Mouse (Mus musculus): ENCODE data around the gene Mybl2. TPM values are rescaled to one million over a fixed set of nuclear protein-coding genes. Genes with fewer than 3 reads are reported as not detected.

Gene Mybl2
- total and polyA plus RNA-seq, 3 experiments = 60.8 to 145 TPM; not detected in 1

GRCm38 (mm10) chr2:163073023-163073757 lies 18.7 kb downstream of the Mybl2 start:
- no peak overlapping the region for H3K4me3 ChIP-seq (ENCODE audit: control insufficient read depth in 1 of 2, insufficient read depth in 1 of 2, low read depth in 2 of 2, low read length in 2 of 2)
- no peak overlapping the region for H3K9ac ChIP-seq (ENCODE audit: control insufficient read depth, low read depth, low read length, poor library complexity, severe bottlenecking)
- peaks cover 0 to 9% of the 10 kb centered on the region in 2 experiments; a peak in 2 of 4 replicates for H3K36me3 ChIP-seq (ENCODE audit: control insufficient read depth in 1 of 2, insufficient read depth in 2 of 2, low read length in 2 of 2)
- H3K27ac ChIP-seq (ENCODE audit: control insufficient read depth, low read depth, low read length) = no peak overlapping the region
- H3K9me3 ChIP-seq (replicated peaks; ENCODE audit: insufficient read depth, low read length) = no peaks in the 10 kb centered on the region
- H3K27me3 ChIP-seq (ENCODE audit: control insufficient read depth in 1 of 2, insufficient read depth in 2 of 2, low read length in 2 of 2) = no peaks in the 10 kb centered on the region
- H3K4me1 ChIP-seq (ENCODE audit: control insufficient read depth in 1 of 2, insufficient read depth in 2 of 2, low read length in 2 of 2) = no peaks in the 10 kb centered on the region
- no peak for DNase-seq (ENCODE audit: low read depth, low spot score)
- no peaks in the 10 kb centered on the region for H3K79me2 ChIP-seq (ENCODE audit: control insufficient read depth, insufficient read depth, low read length, poor library complexity)
- TF ChIP-seq TBP (IDR thresholded peaks at IDR 0.05; ENCODE audit: low read depth, low read length) (no peak), RCOR1 (IDR thresholded peaks at IDR 0.05; ENCODE audit: low read depth, low read length) (no peak), RAD21 (IDR thresholded peaks at IDR 0.05; ENCODE audit: low read depth, low read length) (no peak), CHD2 (IDR thresholded peaks at IDR 0.05; ENCODE audit: low read length) (no peak), EP300 (IDR thresholded peaks at IDR 0.05; ENCODE audit: low read depth in 1 of 2, low read length in 2 of 2) (no peak), ZMIZ1 (IDR thresholded peaks at IDR 0.05; ENCODE audit: low read depth, low read length) (no peak), TAL1 (IDR thresholded peaks at IDR 0.05; ENCODE audit: low read length) (no peak), CHD1 (IDR thresholded peaks at IDR 0.05; ENCODE audit: low read depth, low read length) (no peak), CTCF (IDR thresholded peaks at IDR 0.05 in 2 of 3, conservative IDR thresholded peaks at IDR 0.05 in 1 of 3; ENCODE audit: control insufficient read depth in 1 of 3, insufficient read depth in 1 of 3, low read depth in 2 of 3, low read length in 3 of 3, poor library complexity in 1 of 3, severe bottlenecking in 1 of 3) (no peak), SIN3A (IDR thresholded peaks at IDR 0.05; ENCODE audit: low read length) (no peak), BHLHE40 (IDR thresholded peaks at IDR 0.05; ENCODE audit: borderline replicate concordance, low read depth, low read length) (no peak), ETS1 (IDR thresholded peaks at IDR 0.05; ENCODE audit: low read depth, low read length) (no peak), SMC3 (IDR thresholded peaks at IDR 0.05; ENCODE audit: low read depth, low read length) (no peak), NELFE (IDR thresholded peaks at IDR 0.05; ENCODE audit: low read depth, low read length) (no peak), ZC3H11A (IDR thresholded peaks at IDR 0.05; ENCODE audit: low read depth, low read length) (no peak), MAX (IDR thresholded peaks at IDR 0.05; ENCODE audit: low read length) (no peak), HCFC1 (IDR thresholded peaks at IDR 0.05; ENCODE audit: low read depth, low read length) (no peak), KAT2A (conservative IDR thresholded peaks at IDR 0.05; ENCODE audit: low read depth, low read length) (no peak)

GRCm38 (mm10) chr2:163074006-163074405 lies 19.5 kb downstream of the Mybl2 start:
- Histone ChIP-seq H3K36me3 (ENCODE audit: control insufficient read depth in 1 of 2, insufficient read depth in 2 of 2, low read length in 2 of 2) (peaks cover 0 to 4% of the 10 kb centered on the region in 2 experiments; a peak in 2 of 4 replicates), H3K9ac (ENCODE audit: control insufficient read depth, low read depth, low read length, poor library complexity, severe bottlenecking) (no peak overlapping the region), H3K79me2 (ENCODE audit: control insufficient read depth, insufficient read depth, low read length, poor library complexity) (no peaks in the 10 kb centered on the region)

More at GRCm38 (mm10) chr2:163074006-163074405, 19.5 kb downstream of the Mybl2 start:
- DNase-seq (ENCODE audit: low read depth, low spot score) = no peak
- H3K27me3 ChIP-seq (ENCODE audit: control insufficient read depth in 1 of 2, insufficient read depth in 2 of 2, low read length in 2 of 2) = no peaks in the 10 kb centered on the region
- no peaks in the 10 kb centered on the region for H3K4me1 ChIP-seq (ENCODE audit: control insufficient read depth in 1 of 2, insufficient read depth in 2 of 2, low read length in 2 of 2)
- H3K4me3 ChIP-seq (ENCODE audit: control insufficient read depth in 1 of 2, insufficient read depth in 1 of 2, low read depth in 2 of 2, low read length in 2 of 2) = no peak overlapping the region
- no peak overlapping the region for H3K27ac ChIP-seq (ENCODE audit: control insufficient read depth, low read depth, low read length)
- no peak for TF ChIP-seq MXI1 (IDR thresholded peaks at IDR 0.05; ENCODE audit: low read depth, low read length)
- no peak for TF ChIP-seq MYC (IDR thresholded peaks at IDR 0.05; ENCODE audit: low read depth, low read length)
- no peak for TF ChIP-seq TAL1 (IDR thresholded peaks at IDR 0.05; ENCODE audit: low read length)
- TF ChIP-seq SIN3A (IDR thresholded peaks at IDR 0.05; ENCODE audit: low read length) = no peak
- TF ChIP-seq BHLHE40 (IDR thresholded peaks at IDR 0.05; ENCODE audit: borderline replicate concordance, low read depth, low read length) = no peak
- no peak for TF ChIP-seq RAD21 (IDR thresholded peaks at IDR 0.05; ENCODE audit: low read depth, low read length)
- no peak for TF ChIP-seq CHD2 (IDR thresholded peaks at IDR 0.05; ENCODE audit: low read length)
- TF ChIP-seq POLR2A (IDR thresholded peaks at IDR 0.05; ENCODE audit: control insufficient read depth in 1 of 2, insufficient read depth in 1 of 2, low read depth in 1 of 2, low read length in 2 of 2, poor library complexity in 1 of 2) = no peak
- no peak for TF ChIP-seq CHD1 (IDR thresholded peaks at IDR 0.05; ENCODE audit: low read depth, low read length)
- no peak for TF ChIP-seq EP300 (IDR thresholded peaks at IDR 0.05; ENCODE audit: low read depth in 1 of 2, low read length in 2 of 2)
- no peak for TF ChIP-seq CTCF (IDR thresholded peaks at IDR 0.05 in 2 of 3, conservative IDR thresholded peaks at IDR 0.05 in 1 of 3; ENCODE audit: control insufficient read depth in 1 of 3, insufficient read depth in 1 of 3, low read depth in 2 of 3, low read length in 3 of 3, poor library complexity in 1 of 3, severe bottlenecking in 1 of 3)
- no peak for TF ChIP-seq MAFK (IDR thresholded peaks at IDR 0.05; ENCODE audit: borderline replicate concordance, low read depth, low read length)
- no peak for TF ChIP-seq TBP (IDR thresholded peaks at IDR 0.05; ENCODE audit: low read depth, low read length)
- no peaks in the 10 kb centered on the region for H3K9me3 ChIP-seq (replicated peaks; ENCODE audit: insufficient read depth, low read length)

Data from MEL (cell line).